Mouse (Mus musculus) E14TG2a.4 (cell line): ENCODE data around the gene Gm3336.

Experiments used
- CTCF ChIP-seq: conservative IDR thresholded peaks from 2 replicates; pipeline ENCODE4 v1.5.1; 2014; ENCODE audit warnings: low read length
- NANOG ChIP-seq: IDR thresholded peaks from 2 replicates; pipeline ENCODE4 v1.6.1; 2014; ENCODE audit warnings: borderline replicate concordance, low read length, mixed read lengths

GRCm38 (mm10) chr8:70750128-70750680 lies 31.9 kb downstream of the Gm3336 start:
- TF ChIP-seq CTCF, result no peak
- TF ChIP-seq NANOG, result no peak
